Mouse (Mus musculus) stomach, postnatal 0 days (tissue): ENCODE data around the gene Lrrc32.

Source experiments
- CTCF ChIP-seq: IDR thresholded peaks from 2 replicates; pipeline ENCODE4 v1.5.1; 2016; ENCODE audit warnings: antibody characterized with exemption, low read depth, mild to moderate bottlenecking, moderate library complexity
- EP300 ChIP-seq: optimal IDR thresholded peaks from 2 replicates; pipeline ENCODE3; 2016; ENCODE audit warnings: antibody characterized with exemption

DNA sequence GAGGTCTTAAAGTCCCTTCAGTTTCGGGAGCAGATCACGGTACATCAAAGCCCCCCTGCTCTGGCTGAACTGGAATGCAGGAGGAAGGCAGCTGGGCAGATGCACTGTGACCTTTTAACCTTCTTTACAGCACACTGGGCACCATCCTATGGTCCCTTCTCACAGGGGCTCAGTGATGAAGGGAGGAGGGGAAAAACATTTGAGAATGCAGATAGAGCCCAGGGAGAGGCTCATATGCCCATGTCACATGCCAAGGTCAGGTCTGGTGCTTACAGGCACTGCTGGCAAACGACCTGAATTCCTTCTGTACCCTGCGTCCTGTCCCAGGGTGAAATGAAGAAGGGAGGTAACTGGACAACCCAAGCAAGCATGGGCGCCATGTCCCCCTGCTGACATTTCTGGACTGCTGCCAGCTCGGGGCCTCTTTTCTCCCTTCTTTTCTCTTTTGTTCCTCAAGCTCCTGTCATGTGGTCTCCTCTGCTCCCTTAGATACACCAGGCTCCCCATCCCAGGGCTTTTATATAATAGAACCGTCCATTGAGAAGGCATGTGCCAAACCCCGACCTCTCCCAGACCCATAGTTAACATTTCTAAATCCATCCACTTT is 49.0 kb downstream of the Lrrc32 start:
- no peak for TF ChIP-seq CTCF
- TF ChIP-seq EP300, result no peak
